Mouse (Mus musculus): ENCODE measurements around the gene Dynlt1c. TPM values are rescaled to one million over a fixed set of nuclear protein-coding genes. Genes with fewer than 3 reads are reported as not detected.
"Not testable (repeated sequence)": the region's sequence is repeated elsewhere in the genome, so short reads cannot be mapped to it uniquely, and the experiment has no call there.

Gene Dynlt1c
- polyA plus RNA-seq, 1 experiment from 2014 or later = 63.0 TPM

- H3K4me1 ChIP-seq; H3K9ac ChIP-seq (replicated peaks); H3K36me3 ChIP-seq; H3K27ac ChIP-seq (replicated peaks); ATAC-seq (ENCODE audit: low FRiP score); H3K27me3 ChIP-seq (replicated peaks); H3K4me2 ChIP-seq; H3K9me3 ChIP-seq (replicated peaks); H3K4me3 ChIP-seq (replicated peaks): not testable (repeated sequence)
- 80% methylated on average over 18 of the region's 20 CpGs for WGBS
Measured at GRCm38 (mm10) chr17:6620730-6621451, 19.4 kb downstream of the Dynlt1c start.

GRCm38 (mm10) chr17:6621976-6622375 is 20.5 kb downstream of the Dynlt1c start:
- ATAC-seq (ENCODE audit: low FRiP score); H3K36me3 ChIP-seq; H3K4me1 ChIP-seq; H3K4me3 ChIP-seq (replicated peaks); H3K9ac ChIP-seq (replicated peaks); H3K9me3 ChIP-seq (replicated peaks); H3K27me3 ChIP-seq (replicated peaks); H3K4me2 ChIP-seq; H3K27ac ChIP-seq (replicated peaks): not testable (repeated sequence)
- 89% methylated on average over 11 of the region's 12 CpGs for WGBS

GRCm38 (mm10) chr17:6624926-6625558 is 23.6 kb downstream of the Dynlt1c start:
- not testable (repeated sequence) for H3K4me3 ChIP-seq (replicated peaks); ATAC-seq (ENCODE audit: low FRiP score); H3K4me1 ChIP-seq; H3K9me3 ChIP-seq (replicated peaks); H3K27me3 ChIP-seq (replicated peaks); H3K27ac ChIP-seq (replicated peaks); H3K9ac ChIP-seq (replicated peaks); H3K4me2 ChIP-seq; H3K36me3 ChIP-seq
- 61% methylated on average over 2 of the region's 6 CpGs for WGBS

GRCm38 (mm10) chr17:6630398-6630797 is 28.9 kb downstream of the Dynlt1c start:
- not testable (repeated sequence) for ATAC-seq (ENCODE audit: low FRiP score); H3K4me3 ChIP-seq (replicated peaks); H3K4me1 ChIP-seq; H3K9me3 ChIP-seq (replicated peaks); H3K27me3 ChIP-seq (replicated peaks); H3K9ac ChIP-seq (replicated peaks); H3K36me3 ChIP-seq; H3K27ac ChIP-seq (replicated peaks); H3K4me2 ChIP-seq
- 90% methylated on average over 4 of the region's 4 CpGs for WGBS

DNA sequence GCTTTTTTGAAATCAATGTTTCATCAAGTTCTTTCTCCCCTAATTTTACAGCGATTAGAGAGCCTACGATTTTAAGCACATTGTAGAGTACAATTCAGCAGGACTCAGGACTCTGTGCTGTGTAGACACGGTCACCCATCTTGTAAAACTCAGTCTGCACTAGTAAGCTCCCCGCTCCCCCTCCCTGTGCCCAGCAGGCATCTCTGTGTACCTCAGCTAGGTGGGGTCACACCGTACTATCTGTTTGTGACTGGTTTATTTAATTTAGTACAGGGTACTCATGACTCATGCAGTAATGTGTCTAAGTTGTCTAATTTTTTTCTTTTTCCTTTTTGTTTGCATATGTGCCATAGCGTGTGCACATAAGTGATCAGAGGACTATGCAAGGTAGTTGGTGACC is 31.4 kb downstream of the Dynlt1c start:
- H3K9me3 ChIP-seq (replicated peaks); H3K27me3 ChIP-seq (replicated peaks); H3K36me3 ChIP-seq; H3K9ac ChIP-seq (replicated peaks); H3K4me2 ChIP-seq; H3K4me1 ChIP-seq; H3K27ac ChIP-seq (replicated peaks); ATAC-seq (ENCODE audit: low FRiP score); H3K4me3 ChIP-seq (replicated peaks): not testable (repeated sequence)
- WGBS = 91% methylated on average over 6 of the region's 6 CpGs

DNA sequence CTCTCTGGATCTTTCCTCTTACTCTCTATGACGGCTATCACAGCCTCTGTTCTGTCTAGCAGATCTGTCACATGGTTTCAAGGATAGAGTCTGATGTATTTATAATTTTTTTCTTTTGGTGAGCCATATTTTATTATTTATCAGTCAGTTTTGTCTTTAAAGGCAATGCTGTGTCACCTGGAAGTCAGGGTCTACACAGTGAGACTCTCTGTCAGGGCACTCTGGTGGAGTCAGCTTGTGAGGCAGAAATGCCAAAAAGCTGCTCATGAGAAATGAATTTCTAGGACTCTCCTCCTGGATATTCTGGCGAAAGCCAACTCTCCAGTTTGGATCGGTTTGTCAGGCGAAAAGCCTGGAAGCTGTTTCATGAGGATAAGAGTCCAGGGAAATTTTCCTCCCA is 34.3 kb downstream of the Dynlt1c start:
- not testable (repeated sequence) for H3K27me3 ChIP-seq (replicated peaks); H3K36me3 ChIP-seq; H3K9me3 ChIP-seq (replicated peaks); H3K4me3 ChIP-seq (replicated peaks); ATAC-seq (ENCODE audit: low FRiP score); H3K4me2 ChIP-seq; H3K4me1 ChIP-seq; H3K9ac ChIP-seq (replicated peaks); H3K27ac ChIP-seq (replicated peaks)
- WGBS = 100% methylated on average over 2 of the region's 4 CpGs

- ATAC-seq (ENCODE audit: low FRiP score) = no peak
- 88% methylated on average over 5 of the region's 5 CpGs for WGBS
- Histone ChIP-seq H3K4me2 (no peak overlapping the region), H3K9me3 (replicated peaks) (no peaks in the 10 kb centered on the region), H3K27ac (replicated peaks) (no peak overlapping the region), H3K36me3 (no peaks in the 10 kb centered on the region), H3K27me3 (replicated peaks) (no peaks in the 10 kb centered on the region), H3K9ac (replicated peaks) (no peak overlapping the region), H3K4me1 (no peaks in the 10 kb centered on the region), H3K4me3 (replicated peaks) (no peak overlapping the region)
Measured at GRCm38 (mm10) chr17:6636861-6637260, 35.4 kb downstream of the Dynlt1c start.

DNA sequence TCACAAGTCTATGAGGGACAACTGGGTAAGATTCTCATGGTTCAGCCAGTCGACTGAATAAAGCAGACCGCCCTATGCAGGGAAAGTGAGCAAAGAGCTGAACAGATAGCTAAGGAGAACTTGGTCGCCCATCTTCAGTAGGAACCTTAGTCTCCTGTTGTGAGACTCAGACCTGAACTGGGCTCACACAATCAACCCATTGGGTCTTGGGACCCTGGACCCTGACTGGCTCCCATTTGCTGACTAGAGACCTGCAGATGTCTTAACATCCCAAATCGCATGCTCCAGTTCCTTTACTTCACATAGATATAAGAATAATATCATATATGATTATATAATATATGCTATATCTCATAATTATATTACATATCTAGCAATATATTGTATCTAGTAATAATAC is 36.0 kb downstream of the Dynlt1c start:
- ATAC-seq (ENCODE audit: low FRiP score); H3K9me3 ChIP-seq (replicated peaks); H3K4me1 ChIP-seq; H3K9ac ChIP-seq (replicated peaks); H3K4me2 ChIP-seq; H3K27ac ChIP-seq (replicated peaks); H3K36me3 ChIP-seq; H3K4me3 ChIP-seq (replicated peaks); H3K27me3 ChIP-seq (replicated peaks): not testable (repeated sequence)
- WGBS = over 99% methylated on average over 4 of the region's 4 CpGs

DNA sequence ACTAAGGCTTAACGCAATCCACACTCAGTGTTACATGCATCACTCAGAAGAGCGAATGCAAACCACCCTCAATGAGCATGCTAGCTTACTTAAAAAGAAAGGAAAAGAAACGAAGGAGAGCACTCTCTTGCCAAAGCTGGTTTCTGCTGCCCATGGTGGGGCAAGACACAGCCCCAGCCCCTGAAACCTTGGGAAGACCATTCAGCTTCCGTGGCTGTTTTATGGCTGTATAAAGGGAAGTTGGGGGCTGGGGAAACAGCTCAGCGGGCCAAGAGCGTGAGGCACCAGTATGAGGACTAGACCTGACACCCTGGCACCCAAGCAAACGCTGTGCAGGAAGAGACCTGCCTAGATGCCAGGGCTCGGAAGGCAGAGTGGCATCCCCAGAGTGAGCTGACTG is 37.0 kb downstream of the Dynlt1c start:
- H3K9me3 ChIP-seq (replicated peaks); H3K4me1 ChIP-seq; H3K4me2 ChIP-seq; H3K4me3 ChIP-seq (replicated peaks); H3K27ac ChIP-seq (replicated peaks); H3K27me3 ChIP-seq (replicated peaks); H3K9ac ChIP-seq (replicated peaks); ATAC-seq (ENCODE audit: low FRiP score); H3K36me3 ChIP-seq: not testable (repeated sequence)
- 79% methylated on average over 8 of the region's 8 CpGs for WGBS

DNA sequence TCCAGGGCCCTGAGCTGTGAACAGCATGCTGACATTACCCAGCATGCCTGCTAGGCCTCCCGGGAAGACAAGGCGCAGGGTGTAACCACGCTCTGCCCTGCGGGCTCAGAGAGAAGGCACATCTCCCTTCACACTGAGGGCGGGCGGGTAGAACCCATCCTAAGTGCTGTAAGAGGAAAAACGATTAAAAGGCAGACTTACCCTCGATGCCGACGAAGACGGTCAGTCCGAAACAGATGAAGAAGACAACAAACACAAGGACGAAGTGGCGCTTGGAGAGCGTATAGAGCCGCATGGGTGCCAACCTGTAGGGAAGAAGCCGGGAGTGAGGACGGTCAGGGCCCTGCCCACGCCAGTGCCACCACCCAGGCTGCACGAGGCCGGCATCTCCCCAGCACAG is 38.0 kb downstream of the Dynlt1c start:
- not testable (repeated sequence) for H3K4me2 ChIP-seq; H3K9ac ChIP-seq (replicated peaks); ATAC-seq (ENCODE audit: low FRiP score); H3K27ac ChIP-seq (replicated peaks); H3K9me3 ChIP-seq (replicated peaks); H3K4me1 ChIP-seq; H3K27me3 ChIP-seq (replicated peaks); H3K4me3 ChIP-seq (replicated peaks); H3K36me3 ChIP-seq
- 94% methylated on average over 16 of the region's 21 CpGs for WGBS

GRCm38 (mm10) chr17:6640044-6640637 is 38.7 kb downstream of the Dynlt1c start:
- not testable (repeated sequence) for H3K4me2 ChIP-seq; H3K36me3 ChIP-seq; H3K9ac ChIP-seq (replicated peaks); ATAC-seq (ENCODE audit: low FRiP score); H3K27me3 ChIP-seq (replicated peaks); H3K4me1 ChIP-seq; H3K4me3 ChIP-seq (replicated peaks); H3K27ac ChIP-seq (replicated peaks); H3K9me3 ChIP-seq (replicated peaks)
- 90% methylated on average over 10 of the region's 10 CpGs for WGBS

GRCm38 (mm10) chr17:6640771-6641429 is 39.4 kb downstream of the Dynlt1c start:
- H3K4me1 ChIP-seq = not testable (repeated sequence)
- 86% methylated on average over 14 of the region's 14 CpGs for WGBS

More at GRCm38 (mm10) chr17:6640771-6641429, 39.4 kb downstream of the Dynlt1c start:
- not testable (repeated sequence) for H3K9ac ChIP-seq (replicated peaks); H3K36me3 ChIP-seq; H3K9me3 ChIP-seq (replicated peaks); H3K4me2 ChIP-seq; ATAC-seq (ENCODE audit: low FRiP score); H3K27ac ChIP-seq (replicated peaks); H3K27me3 ChIP-seq (replicated peaks); H3K4me3 ChIP-seq (replicated peaks)
